Mouse (Mus musculus) kidney, postnatal 14 days (tissue): ENCODE measurements around the gene Tfg.

Experiments used
- DNase-seq: peaks from one replicate; pipeline ENCODE4 v3.0.0; 2022; ENCODE audit warnings: mixed read lengths

Tfg gene

GRCm38 (mm10) chr16:56717224-56718200 is at the start of gene Tfg:
Gene Tfg (minus strand): TSS chr16:56717450.
- peak; percentile 100 for DNase-seq

- no peak for DNase-seq
Observed at GRCm38 (mm10) chr16:56729060-56729459, 11.8 kb upstream of the Tfg start.

- DNase-seq: peak; percentile 8
Observed at GRCm38 (mm10) chr16:56724927-56725326, 7.7 kb upstream of the Tfg start.

GRCm38 (mm10) chr16:56722357-56722756 is 5.1 kb upstream of the Tfg start:
- no peak for DNase-seq

GRCm38 (mm10) chr16:56719031-56719430 is 1.8 kb upstream of the Tfg start:
- DNase-seq: no peak

GRCm38 (mm10) chr16:56716557-56717179 is 582 bp downstream of the Tfg start:
- DNase-seq: no peak

- no peak for DNase-seq
Observed at GRCm38 (mm10) chr16:56715608-56716007, 1.6 kb downstream of the Tfg start.

- DNase-seq: no peak
Observed at GRCm38 (mm10) chr16:56710071-56710470, 7.2 kb downstream of the Tfg start.

- no peak for DNase-seq
Observed at GRCm38 (mm10) chr16:56705731-56706130, 11.5 kb downstream of the Tfg start.

GRCm38 (mm10) chr16:56700898-56701297 is 16.4 kb downstream of the Tfg start:
- no peak for DNase-seq

GRCm38 (mm10) chr16:56696448-56696847 is 20.8 kb downstream of the Tfg start:
- no peak for DNase-seq

- no peak for DNase-seq
Observed at GRCm38 (mm10) chr16:56690715-56691114, 26.5 kb downstream of the Tfg start.

GRCm38 (mm10) chr16:56686747-56687146 is 30.5 kb downstream of the Tfg start:
- no peak for DNase-seq

GRCm38 (mm10) chr16:56681010-56681645 is 36.1 kb downstream of the Tfg start:
- no peak for DNase-seq

- DNase-seq: peak; percentile 15
Observed at GRCm38 (mm10) chr16:56677146-56677545, 40.1 kb downstream of the Tfg start.

GRCm38 (mm10) chr16:56673420-56673819 is 43.8 kb downstream of the Tfg start:
- DNase-seq: no peak

- DNase-seq: no peak
Observed at GRCm38 (mm10) chr16:56670941-56671340, 46.3 kb downstream of the Tfg start.

GRCm38 (mm10) chr16:56669520-56669919 is 47.7 kb downstream of the Tfg start:
- no peak for DNase-seq

- DNase-seq: no peak
Observed at GRCm38 (mm10) chr16:56658866-56659265, 58.4 kb downstream of the Tfg start.

- DNase-seq: peak; percentile 12
Observed at GRCm38 (mm10) chr16:56655193-56655910, 61.9 kb downstream of the Tfg start.

- no peak for DNase-seq
Observed at GRCm38 (mm10) chr16:56646382-56647172, 70.7 kb downstream of the Tfg start.

GRCm38 (mm10) chr16:56645251-56645650 is 72.0 kb downstream of the Tfg start:
- peak; percentile 5 for DNase-seq
